In genomic region chr6:70791824-70792535, GRCm38 (mm10) we compare ENCODE assay signal across 8 mouse cellular contexts. TPM values are rescaled to one million over a fixed set of nuclear protein-coding genes. Genes with fewer than 3 reads are reported as not detected.
DNase-seq lines count a peak whose midpoint lies in the region; ATAC-seq lines count a peak whose summit lies in the region.

TSS of gene Rpia (minus strand) at chr6:70792232.

- 1% methylated on average over 62 of the region's 62 CpGs for WGBS in heart, embryonic 13.5 days
- under 1% methylated on average over 62 of the region's 62 CpGs for WGBS in liver, embryonic 12.5 days (ENCODE audit: insufficient replicate concordance)
- WGBS in stomach, embryonic 15.5 days, result under 1% methylated on average over 61 of the region's 62 CpGs

- DNase-seq in CD4-positive helper T cell, adult 2 months (ENCODE audit: low read depth, low spot score), result peak; percentile 95
- peak; percentile 93 for DNase-seq in brain, embryonic 18.5 days (ENCODE audit: low read depth, low spot score)
- peak; percentile 100 for DNase-seq in kidney, postnatal 10 days
- peak; percentile 94 to 97 for DNase-seq in natural killer cell, adult 2 months (ENCODE audit: low spot score in 2 of 2)

- H3K36me3 ChIP-seq in heart, embryonic 13.5 days, result no peaks in the 10 kb centered on the region
- H3K36me3 ChIP-seq in liver, embryonic 12.5 days, result peaks cover 20% of the 10 kb centered on the region
- H3K36me3 ChIP-seq in stomach, embryonic 15.5 days, result peaks cover 9% of the 10 kb centered on the region; the same call in 1 of the 2 replicates

- peaks cover 23% of the 10 kb centered on the region for H3K4me1 ChIP-seq in heart, embryonic 13.5 days
- peaks cover 75% of the 10 kb centered on the region for H3K4me1 ChIP-seq in liver, embryonic 12.5 days
- peaks cover 12% of the 10 kb centered on the region; the same call in 1 of the 2 replicates for H3K4me1 ChIP-seq in stomach, embryonic 15.5 days

- peak within 1 kb of the TSS; percentile 80 for H3K4me3 ChIP-seq in heart, embryonic 13.5 days
- H3K4me3 ChIP-seq in liver, embryonic 12.5 days, result peak within 1 kb of the TSS; percentile 79
- H3K4me3 ChIP-seq in stomach, embryonic 15.5 days (replicated peaks), result peak within 1 kb of the TSS; percentile 75

- H3K4me2 ChIP-seq in heart, embryonic 13.5 days, result peak within 1 kb of the TSS; percentile 98
- peak within 1 kb of the TSS; percentile 86 for H3K4me2 ChIP-seq in liver, embryonic 12.5 days
- peak within 1 kb of the TSS; percentile 67 for H3K4me2 ChIP-seq in stomach, embryonic 15.5 days

- H3K27me3 ChIP-seq in heart, embryonic 13.5 days (replicated peaks), result no peaks in the 10 kb centered on the region
- no peaks in the 10 kb centered on the region for H3K27me3 ChIP-seq in liver, embryonic 12.5 days (replicated peaks)
- no peaks in the 10 kb centered on the region for H3K27me3 ChIP-seq in stomach, embryonic 15.5 days (replicated peaks)

- H3K9me3 ChIP-seq in heart, embryonic 13.5 days, result no peaks in the 10 kb centered on the region
- no peaks in the 10 kb centered on the region for H3K9me3 ChIP-seq in liver, embryonic 12.5 days (replicated peaks)
- H3K9me3 ChIP-seq in stomach, embryonic 15.5 days, result no peaks in the 10 kb centered on the region

- H3K9ac ChIP-seq in heart, embryonic 13.5 days, result peak within 1 kb of the TSS; percentile 87
- peak within 1 kb of the TSS; percentile 85 for H3K9ac ChIP-seq in liver, embryonic 12.5 days
- peak within 1 kb of the TSS; percentile 69 for H3K9ac ChIP-seq in stomach, embryonic 15.5 days

- peak within 1 kb of the TSS; percentile 82 for H3K27ac ChIP-seq in heart, embryonic 13.5 days (replicated peaks)
- H3K27ac ChIP-seq in liver, embryonic 12.5 days, result peak within 1 kb of the TSS; percentile 94
- H3K27ac ChIP-seq in stomach, embryonic 15.5 days, result peak within 1 kb of the TSS; percentile 80

- ATAC-seq in erythroid progenitor cell, adult 5-6 weeks (replicated peaks; ENCODE audit: low FRiP score, poor library complexity, severe bottlenecking), result peak; percentile 86
- peak; percentile 93 for ATAC-seq in heart, embryonic 13.5 days (ENCODE audit: extremely low read depth, insufficient number of reproducible peaks, low FRiP score, low TSS enrichment)
- ATAC-seq in liver, embryonic 12.5 days, result peak; percentile 90
- ATAC-seq in stomach, embryonic 15.5 days (ENCODE audit: insufficient read depth, low FRiP score, low read depth), result peak; percentile 96

RNA-seq across cellular contexts. Expression of gene Rpia, which starts in this region (rescaled TPM):
- total RNA-seq in erythroid progenitor cell, adult 5-6 weeks (2015; ENCODE audit: low replicate concordance), result 51.9 and 59.1 TPM in 2 replicates
- total RNA-seq in erythroid progenitor cell, adult 5-6 weeks (2017; ENCODE audit: low replicate concordance), result 65.7 and 70.3 TPM in 2 replicates
- 1.0 and 1.1 TPM in 2 replicates for polyA plus RNA-seq in heart, embryonic 13.5 days (2015; fragmentation: Nextera tagmentation; extraction: Ambion mirVana)
- polyA plus RNA-seq in liver, embryonic 12.5 days (2016; fragmentation: Nextera tagmentation; extraction: Ambion mirVana), result 4.5 and 5.1 TPM in 2 replicates
- polyA plus RNA-seq in stomach, embryonic 15.5 days (2015; fragmentation: Nextera tagmentation; extraction: Ambion mirVana), result 4.0 and 4.7 TPM in 2 replicates

Comparison
In these comparisons a context has a peak if more than half of its experiments do, and no peak if none do; other contexts are left out.
1. Peak in every context shown above with its lines: DNase-seq, ATAC-seq, H3K4me3 ChIP-seq and H3K27ac ChIP-seq.